Mouse (Mus musculus): ENCODE measurements around the gene Il10ra. TPM values are rescaled to one million over a fixed set of nuclear protein-coding genes. Genes with fewer than 3 reads are reported as not detected.
A peak's percentile ranks its signal among the peaks of the same experiment; 100 is the strongest.

Il10ra gene
- total RNA-seq (2014; fragmentation: Nextera tagmentation) = 0.12 and 2.7 TPM in 2 replicates
- total RNA-seq (2017) = 0.30 and 1.4 TPM in 2 replicates

DNA sequence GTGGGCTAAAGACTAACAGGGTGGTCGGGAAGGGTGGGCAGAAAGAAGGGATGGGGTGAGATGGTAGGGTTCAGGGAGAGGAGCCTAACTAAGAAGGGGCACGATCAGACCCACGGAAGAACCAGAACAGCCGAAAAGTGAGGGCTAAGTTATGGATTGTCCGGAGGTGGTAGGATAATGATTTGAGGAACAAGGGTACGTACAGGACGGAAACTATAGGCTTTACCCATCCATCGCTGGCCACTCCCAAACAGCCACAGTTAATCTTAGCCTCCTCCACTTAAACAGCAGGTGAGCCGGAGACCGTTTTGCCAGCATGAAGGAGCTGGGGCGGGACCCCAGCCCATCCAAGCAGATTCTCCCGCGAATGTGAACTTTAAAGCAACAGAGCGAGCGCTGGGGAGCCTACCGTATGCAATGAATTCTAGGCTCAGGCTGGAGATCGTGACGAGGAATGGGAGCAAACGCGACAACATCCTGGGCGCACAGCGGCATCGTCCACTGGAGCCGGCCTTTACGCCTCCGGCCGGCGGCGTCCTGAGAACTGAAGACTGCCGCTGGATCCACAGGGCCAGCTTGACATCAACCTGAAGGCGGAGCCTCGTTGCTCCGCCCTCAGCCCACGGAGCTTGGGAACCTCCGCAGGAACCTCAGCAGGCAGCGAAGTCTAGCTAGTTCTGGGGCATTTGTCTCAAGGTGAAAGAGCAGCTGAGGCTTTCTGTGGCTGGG, at the start of gene Il10ra:
Il10ra (minus strand) TSS at position 553 of the 729 bp plus-strand sequence.
- ATAC-seq (replicated peaks; ENCODE audit: low FRiP score, low TSS enrichment, poor library complexity, severe bottlenecking) = 0 out of 2 replicates have a peak, but pooled peaks have one; percentile 30

DNA sequence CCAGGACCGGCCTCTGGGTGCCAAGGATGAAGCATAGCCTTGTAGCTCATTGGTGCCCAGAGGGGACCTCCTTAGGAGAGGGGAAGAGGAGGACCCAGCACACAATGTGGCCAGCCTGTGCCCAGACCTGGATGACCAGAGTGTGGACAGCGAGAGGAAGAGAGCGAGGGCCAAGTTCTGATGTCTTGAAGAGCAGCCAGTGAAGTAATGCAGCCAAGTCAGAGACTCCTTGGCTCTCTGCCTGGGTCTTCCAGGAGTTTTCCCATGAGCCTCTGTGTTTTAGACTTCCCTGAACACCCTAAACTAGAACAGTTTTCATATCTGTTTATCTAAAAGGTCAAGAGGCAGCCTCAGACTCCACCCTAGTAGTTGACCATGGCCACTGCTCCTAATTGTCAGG, 48.7 kb upstream of the Il10ra start:
- ATAC-seq (replicated peaks; ENCODE audit: low FRiP score, low TSS enrichment, poor library complexity, severe bottlenecking) = no peak

DNA sequence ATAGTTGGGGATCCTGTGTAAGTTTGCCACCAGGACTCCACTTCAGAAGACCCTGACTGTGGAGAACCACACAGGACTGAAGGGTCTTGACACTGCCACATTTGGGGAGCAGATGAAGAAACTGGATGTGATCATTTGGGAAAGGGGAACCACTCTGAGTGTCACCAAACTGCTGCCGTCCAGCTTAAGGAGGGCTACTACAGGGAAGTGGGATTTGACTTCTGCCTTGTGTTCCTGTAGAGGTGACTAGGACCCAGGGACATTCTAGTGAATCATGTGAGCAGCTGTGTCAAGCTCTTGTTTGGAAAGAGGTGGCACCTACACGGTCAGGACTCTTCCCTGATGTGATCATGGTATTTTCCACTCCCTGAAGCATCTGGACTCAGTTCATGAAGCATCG, 45.0 kb upstream of the Il10ra start:
- no peak for ATAC-seq (replicated peaks; ENCODE audit: low FRiP score, low TSS enrichment, poor library complexity, severe bottlenecking)

DNA sequence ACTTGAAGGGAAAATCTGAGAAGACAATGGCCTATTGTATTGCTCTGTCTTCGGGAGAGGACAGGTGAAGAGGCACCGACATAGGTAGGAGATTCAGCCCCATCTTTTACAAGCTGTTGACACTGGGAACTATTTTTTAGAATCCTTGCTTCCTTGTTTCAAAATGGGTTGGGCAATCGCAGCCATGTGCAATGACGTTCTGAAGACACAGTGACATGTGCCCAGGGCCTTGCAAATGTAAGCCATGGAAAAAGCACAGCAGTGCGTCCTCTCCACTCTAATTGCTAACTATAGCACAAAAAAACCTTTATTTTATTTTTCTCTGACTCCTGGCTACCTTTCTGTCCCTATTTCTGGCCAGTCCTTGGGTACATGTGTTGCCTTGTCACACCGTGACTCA, 42.9 kb upstream of the Il10ra start:
- ATAC-seq (replicated peaks; ENCODE audit: low FRiP score, low TSS enrichment, poor library complexity, severe bottlenecking) = no peak

DNA sequence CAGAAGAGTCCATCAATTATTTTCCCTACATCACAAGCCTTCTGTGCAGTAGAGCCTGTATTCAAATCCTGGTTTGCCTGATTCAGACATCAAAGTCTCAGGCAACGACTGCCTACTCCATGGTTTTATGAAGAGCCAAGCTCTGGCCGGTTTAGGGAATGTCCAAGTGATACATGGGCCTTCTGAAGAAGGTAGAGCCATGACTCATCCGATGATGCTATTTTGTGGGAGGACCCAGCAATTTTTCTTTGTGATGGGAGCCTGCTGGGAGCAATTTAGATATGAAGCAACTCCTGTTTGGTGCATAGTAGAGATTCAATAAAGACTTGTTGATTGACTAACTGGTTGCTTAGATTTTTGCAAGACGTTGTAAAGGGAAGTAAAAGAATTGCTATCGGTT, 39.6 kb upstream of the Il10ra start:
- ATAC-seq (replicated peaks; ENCODE audit: low FRiP score, low TSS enrichment, poor library complexity, severe bottlenecking) = no peak

DNA sequence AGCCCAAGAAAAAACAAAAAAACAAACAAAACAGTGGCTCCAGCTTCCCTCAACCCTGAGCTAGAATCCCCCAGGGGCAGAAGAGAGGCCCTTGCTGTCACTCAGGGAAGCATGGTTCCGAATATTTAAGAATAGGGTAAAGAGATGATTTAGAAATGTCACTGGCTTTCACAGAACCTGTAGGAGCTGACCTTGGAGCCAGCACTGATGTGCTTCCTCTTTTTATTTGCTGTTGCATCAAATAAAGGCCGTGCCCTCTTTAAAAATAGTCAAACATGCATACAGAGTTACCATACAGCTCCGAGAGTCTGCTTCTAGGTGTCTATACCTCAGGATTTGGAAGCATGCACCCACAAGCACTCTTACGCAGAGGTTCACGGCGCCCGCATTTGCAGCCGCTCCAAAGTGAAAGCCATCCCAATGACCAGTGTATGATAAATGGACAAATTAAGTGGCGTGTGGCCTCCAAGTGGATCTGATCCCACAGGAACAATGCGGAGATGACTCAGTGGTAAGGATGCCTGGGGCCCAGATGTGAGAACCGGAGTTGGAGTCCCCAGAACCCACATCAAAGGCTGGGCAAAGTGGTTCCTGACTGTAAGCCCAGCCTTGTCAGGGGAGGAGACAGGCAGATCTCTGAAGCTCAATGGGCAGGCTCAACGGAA, 37.9 kb upstream of the Il10ra start:
- ATAC-seq (replicated peaks; ENCODE audit: low FRiP score, low TSS enrichment, poor library complexity, severe bottlenecking) = no peak

DNA sequence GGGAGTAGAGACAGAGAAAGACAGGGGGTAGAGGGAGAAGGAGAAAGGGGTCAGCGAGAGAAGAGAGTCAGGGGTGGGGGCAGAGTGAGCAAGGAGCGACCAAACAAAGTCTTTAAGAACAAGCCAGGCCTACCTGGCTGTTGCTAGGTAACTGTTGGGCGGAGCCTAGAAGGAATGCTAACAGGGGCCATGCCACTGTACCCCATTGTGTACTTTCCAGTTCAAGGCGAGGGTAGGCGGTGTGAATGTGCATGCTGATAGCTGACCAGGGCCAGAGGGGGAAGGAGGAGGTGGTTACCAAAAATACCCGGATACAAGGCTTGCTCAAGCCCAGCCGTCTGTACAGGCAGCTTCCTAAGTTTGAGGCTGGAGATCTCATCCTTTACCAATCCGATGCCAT, 32.8 kb upstream of the Il10ra start:
- ATAC-seq (replicated peaks; ENCODE audit: low FRiP score, low TSS enrichment, poor library complexity, severe bottlenecking) = no peak

DNA sequence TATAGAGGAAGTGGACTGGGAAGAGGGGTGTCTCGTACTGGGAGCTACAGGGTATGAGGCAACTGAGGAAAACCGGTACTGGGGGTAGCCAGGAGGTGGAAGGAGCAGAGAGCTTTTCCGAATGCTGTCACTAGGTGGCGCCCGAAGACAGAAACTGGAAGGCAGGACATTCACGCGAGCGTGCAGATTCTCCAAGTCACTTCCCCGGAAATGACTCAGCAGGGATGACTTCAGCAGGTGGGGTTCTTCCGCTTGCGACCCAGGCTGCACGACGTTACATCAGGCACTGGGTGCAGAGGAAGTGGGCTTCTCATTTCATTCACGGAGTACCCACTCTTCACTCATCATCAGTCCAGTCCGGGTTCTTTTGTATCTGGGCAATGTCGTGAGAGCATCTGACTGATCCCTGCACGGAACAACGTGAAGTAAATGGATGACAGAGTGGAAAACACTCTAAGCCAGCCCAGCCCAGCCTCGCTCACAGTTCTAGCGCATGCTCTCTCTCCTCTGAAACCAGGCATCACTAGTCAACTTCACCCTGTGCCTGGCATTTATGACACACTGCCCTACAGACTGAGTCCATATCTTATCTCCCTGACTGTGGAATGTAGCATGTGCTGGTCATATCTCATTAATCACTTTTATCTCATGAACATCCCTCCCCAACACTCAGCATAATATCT, 31.6 kb upstream of the Il10ra start:
- peak; percentile 90 for ATAC-seq (replicated peaks; ENCODE audit: low FRiP score, low TSS enrichment, poor library complexity, severe bottlenecking)

DNA sequence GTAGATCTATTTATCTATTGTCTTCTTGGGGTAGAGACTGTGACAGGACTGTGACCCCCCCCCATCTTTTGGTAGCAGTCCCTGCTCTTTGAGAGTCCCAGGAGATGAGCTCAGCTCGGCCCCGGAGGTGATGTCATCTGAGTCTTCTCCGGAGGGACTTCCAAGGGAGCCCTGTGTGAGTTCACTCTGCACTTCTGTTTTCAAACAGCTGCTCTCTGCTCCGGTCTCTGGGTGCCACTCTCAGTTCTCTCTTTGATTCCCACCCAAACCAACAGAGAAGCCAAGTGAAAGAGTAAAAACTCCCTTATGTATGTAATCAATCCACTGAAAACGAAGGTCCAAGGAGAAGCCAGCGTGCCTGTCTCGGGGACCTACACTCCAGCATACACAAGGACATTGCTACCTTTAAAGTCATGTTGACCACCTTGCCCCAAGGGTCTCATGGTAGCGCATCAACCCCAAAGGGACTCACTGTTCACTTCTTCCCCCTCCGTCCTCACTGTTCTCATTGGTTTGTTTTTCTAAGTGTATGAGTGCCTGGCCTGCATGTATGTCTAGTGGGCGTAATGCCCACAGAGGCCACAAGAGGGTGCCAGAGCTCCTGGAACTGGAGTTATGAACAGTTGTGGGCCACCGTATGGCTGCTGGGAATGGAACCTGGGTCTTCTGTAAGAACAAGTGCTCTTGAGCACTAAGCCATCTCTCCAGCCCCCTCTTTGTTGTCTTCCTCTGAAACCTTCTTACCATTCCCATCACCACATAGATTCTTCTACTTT, 30.5 kb upstream of the Il10ra start:
- 0 out of 2 replicates have a peak, but pooled peaks have one; percentile 42 for ATAC-seq (replicated peaks; ENCODE audit: low FRiP score, low TSS enrichment, poor library complexity, severe bottlenecking)

DNA sequence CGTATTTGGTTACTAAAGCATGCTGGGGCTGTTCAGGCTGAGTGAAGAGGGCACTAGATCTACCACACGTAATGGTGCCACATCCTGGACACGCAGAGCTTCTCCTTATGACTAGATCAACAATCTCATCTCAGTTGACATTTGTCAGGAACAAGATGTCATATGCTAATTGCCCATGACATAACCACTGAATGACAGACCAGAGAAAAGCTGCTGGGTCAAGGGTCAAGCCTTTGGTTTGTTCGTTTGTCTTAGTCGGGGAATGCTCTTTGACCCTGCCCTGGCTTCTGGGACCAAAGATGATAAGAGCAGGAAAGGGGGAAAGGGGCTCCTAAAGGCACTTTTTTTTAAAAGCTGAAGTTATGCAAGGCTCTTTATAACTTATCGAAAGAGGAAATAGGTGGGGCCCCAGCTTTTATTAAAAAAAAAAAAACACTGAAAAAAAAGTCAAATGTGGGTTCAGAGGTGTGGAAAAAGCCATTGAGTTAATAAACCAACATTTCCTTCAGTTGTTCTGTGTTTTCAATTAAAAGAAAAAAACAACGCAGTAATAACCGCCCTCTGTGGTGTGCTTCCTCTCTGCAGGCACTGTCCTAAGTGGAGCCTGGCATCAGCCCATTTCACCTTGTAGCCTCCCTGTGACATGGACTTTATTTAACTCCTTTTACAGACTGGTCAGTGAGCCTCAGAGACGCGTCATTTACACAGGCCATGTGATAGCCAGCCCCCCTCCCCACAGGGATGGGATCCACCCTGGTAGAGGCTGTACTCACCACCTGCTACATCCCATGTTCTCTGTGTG, 25.5 kb upstream of the Il10ra start:
- no peak for ATAC-seq (replicated peaks; ENCODE audit: low FRiP score, low TSS enrichment, poor library complexity, severe bottlenecking)

DNA sequence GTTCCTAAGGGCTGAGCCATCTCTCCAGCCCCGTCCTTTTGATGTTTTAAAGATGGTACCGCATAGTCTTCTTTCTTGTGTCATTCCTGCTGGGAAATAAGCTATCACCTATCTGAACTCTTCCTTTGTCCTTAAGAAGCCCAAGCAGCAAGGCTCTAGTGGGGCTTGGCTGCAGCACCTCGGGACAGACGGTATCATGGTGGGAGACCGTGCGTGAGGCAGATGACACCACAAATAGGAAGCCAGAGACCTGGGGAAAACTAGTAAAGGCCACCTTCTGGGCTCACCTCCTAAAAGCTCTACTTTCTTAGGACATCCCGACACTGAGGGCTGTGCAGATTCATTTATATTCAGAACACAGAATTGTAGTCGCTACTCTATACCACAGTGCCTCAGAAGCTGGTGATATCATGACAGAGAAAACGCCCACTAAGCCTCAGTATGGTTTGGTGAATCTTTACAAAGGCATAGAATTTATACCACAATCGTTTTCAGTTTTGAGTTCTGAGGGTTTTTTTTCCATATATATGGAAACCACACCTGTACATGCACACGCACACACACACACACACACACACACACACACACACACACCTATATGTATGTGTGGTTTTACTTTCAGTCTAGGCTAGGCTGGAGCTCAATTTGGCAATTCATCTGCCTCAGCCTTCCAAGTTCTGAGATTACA, 22.7 kb upstream of the Il10ra start:
- ATAC-seq (replicated peaks; ENCODE audit: low FRiP score, low TSS enrichment, poor library complexity, severe bottlenecking) = no peak

DNA sequence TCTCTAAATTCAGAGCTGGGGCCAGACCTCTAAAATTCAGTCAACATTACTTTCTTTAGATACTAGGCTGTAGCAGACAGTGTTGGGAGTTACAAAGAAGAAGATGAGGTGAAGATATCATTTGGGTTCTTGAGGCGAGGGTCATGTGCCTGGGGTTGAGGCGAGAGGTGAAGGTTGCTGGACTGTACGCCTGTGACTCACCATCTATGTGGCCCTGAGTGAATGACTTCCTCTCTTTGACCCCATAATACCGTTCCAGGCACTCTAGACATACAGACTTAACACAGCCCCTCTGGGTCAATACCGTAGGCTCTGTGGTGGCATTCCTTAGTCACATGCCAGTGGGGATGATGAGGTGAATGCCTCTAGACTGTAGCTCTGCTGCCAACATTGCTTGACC, 13.5 kb upstream of the Il10ra start:
- ATAC-seq (replicated peaks; ENCODE audit: low FRiP score, low TSS enrichment, poor library complexity, severe bottlenecking) = no peak

DNA sequence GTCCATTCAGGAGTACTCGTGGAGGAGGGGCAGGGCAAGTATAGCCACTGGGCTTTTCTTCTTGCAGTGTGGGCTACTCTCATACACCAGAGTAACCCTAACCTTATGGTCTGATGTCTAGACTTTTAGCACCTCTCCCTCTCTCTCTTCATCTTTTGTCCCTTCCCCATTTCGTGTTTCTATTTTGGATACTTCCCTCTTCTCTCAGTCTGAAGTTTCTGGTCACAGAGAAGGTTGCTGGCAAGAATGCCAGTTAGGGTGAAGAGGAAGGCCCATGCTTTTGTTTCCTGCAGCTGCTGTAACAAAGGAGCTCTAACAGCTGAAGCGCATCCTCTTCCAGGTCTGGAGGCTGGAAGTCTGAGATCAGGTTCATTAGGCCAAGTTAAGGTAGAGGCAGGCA, 11.9 kb upstream of the Il10ra start:
- no peak for ATAC-seq (replicated peaks; ENCODE audit: low FRiP score, low TSS enrichment, poor library complexity, severe bottlenecking)

DNA sequence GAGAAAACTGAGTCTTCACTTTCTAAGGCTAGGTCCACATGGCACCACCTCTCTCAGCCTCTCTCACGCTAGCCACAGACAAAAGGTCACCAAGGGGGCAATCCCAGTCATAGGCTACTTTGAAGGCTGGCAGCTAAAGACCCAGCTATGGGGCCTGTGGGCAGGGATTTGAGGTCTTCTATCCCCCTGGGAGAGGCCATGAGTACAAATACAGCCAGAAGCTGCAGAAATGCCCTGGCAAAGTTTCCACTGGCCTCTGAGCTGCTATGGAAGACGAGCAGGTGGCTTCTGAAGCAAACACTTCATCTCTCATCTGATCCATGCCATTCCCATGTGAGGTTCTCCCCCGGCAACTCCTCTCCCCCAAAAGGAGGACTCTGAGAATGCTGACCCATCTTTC, 11.1 kb upstream of the Il10ra start:
- no peak for ATAC-seq (replicated peaks; ENCODE audit: low FRiP score, low TSS enrichment, poor library complexity, severe bottlenecking)

DNA sequence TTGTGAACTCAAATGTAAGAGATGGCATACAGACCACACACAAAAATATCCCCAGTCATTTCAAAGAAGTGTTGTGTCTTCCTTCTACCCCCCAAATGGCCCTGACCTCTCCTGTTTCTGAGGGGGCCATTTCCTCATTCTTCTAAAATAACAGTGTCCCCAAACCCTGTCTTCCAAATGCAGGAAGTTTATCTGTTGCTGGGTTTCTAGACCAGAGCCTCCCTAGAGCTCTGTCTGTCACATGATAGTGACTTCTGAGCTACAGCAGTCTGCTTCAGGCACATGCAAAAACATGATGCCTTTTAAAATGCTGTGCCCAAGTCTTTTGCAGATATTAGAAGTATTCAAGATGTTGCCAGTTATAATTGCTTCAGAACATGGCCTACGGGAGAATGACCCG, 5.7 kb upstream of the Il10ra start:
- peak; percentile 38; the same call in 1 of the 2 replicates for ATAC-seq (replicated peaks; ENCODE audit: low FRiP score, low TSS enrichment, poor library complexity, severe bottlenecking)

DNA sequence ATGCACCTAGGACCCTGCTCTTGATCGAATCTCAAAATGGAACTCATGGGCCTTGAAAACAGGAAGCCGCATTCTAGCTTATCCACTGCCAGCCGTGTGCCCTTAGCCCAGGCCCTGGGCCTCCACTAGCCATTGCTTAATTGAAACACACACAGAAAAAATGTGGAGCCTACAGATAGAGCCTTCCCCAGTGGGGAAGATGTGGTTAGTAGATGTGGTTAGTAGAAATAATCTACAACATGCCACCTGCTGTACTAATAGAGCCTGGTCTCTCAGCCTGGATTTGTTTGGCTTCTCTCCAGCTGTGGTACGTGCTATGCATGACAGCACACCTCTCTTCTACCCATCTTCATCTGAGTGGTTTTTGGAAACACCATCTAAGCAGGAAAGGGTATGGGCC, 5.3 kb upstream of the Il10ra start:
- ATAC-seq (replicated peaks; ENCODE audit: low FRiP score, low TSS enrichment, poor library complexity, severe bottlenecking) = peak; percentile 95

DNA sequence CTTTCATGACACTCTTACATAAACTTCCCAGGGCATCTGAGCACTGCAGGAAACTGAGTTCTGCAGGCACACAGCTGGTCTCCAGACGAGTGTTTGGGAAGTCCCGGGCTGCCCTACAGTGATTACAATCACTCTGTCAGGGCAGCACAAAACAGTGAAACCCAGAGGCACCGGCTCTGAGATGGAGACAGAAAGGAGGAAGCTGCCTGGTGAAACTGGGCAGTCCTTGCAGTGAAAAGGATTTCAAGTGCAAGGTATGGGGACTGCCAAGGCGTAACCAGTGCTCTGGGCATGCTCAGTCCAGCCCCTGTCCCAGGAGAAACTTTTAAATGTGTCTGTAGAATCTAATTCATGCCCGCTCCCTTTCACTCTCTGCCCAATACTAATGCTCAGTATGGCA, 3.3 kb upstream of the Il10ra start:
- no peak for ATAC-seq (replicated peaks; ENCODE audit: low FRiP score, low TSS enrichment, poor library complexity, severe bottlenecking)

DNA sequence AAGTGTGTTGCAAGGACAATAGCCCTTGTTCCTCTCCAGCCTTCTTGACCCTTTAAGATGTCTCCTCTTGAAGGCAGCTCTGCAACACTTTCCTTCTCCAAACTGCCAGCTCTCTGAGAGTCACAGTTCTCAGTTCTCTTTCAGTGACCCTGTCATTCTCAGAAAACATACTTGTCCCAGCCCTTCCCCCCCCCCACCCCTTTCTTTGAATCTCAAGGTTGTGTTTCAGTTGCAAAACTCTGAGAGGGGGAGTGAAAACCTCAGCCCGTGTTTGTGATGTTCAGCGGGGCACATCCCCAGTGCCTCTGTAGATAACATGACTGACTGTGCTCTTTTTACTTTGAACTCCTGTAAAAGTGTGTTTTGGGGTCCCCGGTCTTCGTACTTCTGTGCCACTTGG, 870 bp downstream of the Il10ra start:
- no peak for ATAC-seq (replicated peaks; ENCODE audit: low FRiP score, low TSS enrichment, poor library complexity, severe bottlenecking)

DNA sequence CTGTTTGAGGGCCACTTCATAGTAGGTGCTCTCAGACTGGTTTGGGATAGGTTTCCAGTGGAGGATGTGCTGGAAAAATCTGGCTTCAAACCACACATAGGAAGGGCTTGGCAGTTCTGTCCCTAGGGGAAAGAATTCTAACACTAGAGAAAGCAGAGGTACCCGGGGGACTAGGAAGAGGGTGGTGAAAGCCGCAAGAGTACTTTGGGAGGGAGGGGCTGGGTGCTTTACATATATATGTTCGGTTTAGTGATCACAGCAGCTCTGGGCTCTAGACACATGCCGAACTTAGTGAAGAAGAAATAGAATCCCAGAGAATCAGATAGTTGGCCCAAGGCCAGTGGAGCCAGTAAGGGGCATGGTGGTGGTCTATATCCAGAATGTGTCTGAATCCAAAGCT, 1.9 kb downstream of the Il10ra start:
- no peak for ATAC-seq (replicated peaks; ENCODE audit: low FRiP score, low TSS enrichment, poor library complexity, severe bottlenecking)

All from megakaryocyte-erythroid progenitor cell, adult 5-6 weeks (primary cell).